Mouse (Mus musculus): ENCODE data around the gene Dtx4.

Dtx4 gene

GRCm38 (mm10) chr19:12487511-12488204, 13.6 kb downstream of the Dtx4 start:
- no peak for DNase-seq (ENCODE audit: low read depth, low spot score)
- H3K27me3 ChIP-seq (ENCODE audit: control insufficient read depth, insufficient read depth, low read length, poor library complexity, severe bottlenecking): no peaks in the 10 kb centered on the region
- H3K36me3 ChIP-seq (ENCODE audit: control insufficient read depth, insufficient read depth, low read length, poor library complexity, severe bottlenecking): no peaks in the 10 kb centered on the region

- DNase-seq (ENCODE audit: low read depth, low spot score): no peak
- H3K27me3 ChIP-seq (ENCODE audit: control insufficient read depth, insufficient read depth, low read length, poor library complexity, severe bottlenecking): no peaks in the 10 kb centered on the region
- H3K36me3 ChIP-seq (ENCODE audit: control insufficient read depth, insufficient read depth, low read length, poor library complexity, severe bottlenecking): no peaks in the 10 kb centered on the region
Measured at GRCm38 (mm10) chr19:12486875-12487274, 14.4 kb downstream of the Dtx4 start.

- Histone ChIP-seq H3K27me3 (ENCODE audit: control insufficient read depth, insufficient read depth, low read length, poor library complexity, severe bottlenecking) (no peaks in the 10 kb centered on the region), H3K36me3 (ENCODE audit: control insufficient read depth, insufficient read depth, low read length, poor library complexity, severe bottlenecking) (no peaks in the 10 kb centered on the region)
- no peak for DNase-seq (ENCODE audit: low read depth, low spot score)
Measured at GRCm38 (mm10) chr19:12485631-12486030, 15.6 kb downstream of the Dtx4 start.

- Histone ChIP-seq H3K27me3 (ENCODE audit: control insufficient read depth, insufficient read depth, low read length, poor library complexity, severe bottlenecking) (no peaks in the 10 kb centered on the region), H3K36me3 (ENCODE audit: control insufficient read depth, insufficient read depth, low read length, poor library complexity, severe bottlenecking) (no peaks in the 10 kb centered on the region)
- DNase-seq (ENCODE audit: low read depth, low spot score): no peak
Measured at GRCm38 (mm10) chr19:12485223-12485622, 16.0 kb downstream of the Dtx4 start.

GRCm38 (mm10) chr19:12484210-12484609, 17.0 kb downstream of the Dtx4 start:
- no peak for DNase-seq (ENCODE audit: low read depth, low spot score)

GRCm38 (mm10) chr19:12483782-12484181, 17.5 kb downstream of the Dtx4 start:
- H3K27me3 ChIP-seq (ENCODE audit: control insufficient read depth, insufficient read depth, low read length, poor library complexity, severe bottlenecking): no peaks in the 10 kb centered on the region
- H3K36me3 ChIP-seq (ENCODE audit: control insufficient read depth, insufficient read depth, low read length, poor library complexity, severe bottlenecking): no peaks in the 10 kb centered on the region
- no peak for DNase-seq (ENCODE audit: low read depth, low spot score)

More at GRCm38 (mm10) chr19:12484210-12484609, 17.0 kb downstream of the Dtx4 start:
- Histone ChIP-seq H3K27me3 (ENCODE audit: control insufficient read depth, insufficient read depth, low read length, poor library complexity, severe bottlenecking) (no peaks in the 10 kb centered on the region), H3K36me3 (ENCODE audit: control insufficient read depth, insufficient read depth, low read length, poor library complexity, severe bottlenecking) (no peaks in the 10 kb centered on the region)

- Histone ChIP-seq H3K36me3 (ENCODE audit: control insufficient read depth, insufficient read depth, low read length, poor library complexity, severe bottlenecking) (no peaks in the 10 kb centered on the region), H3K27me3 (ENCODE audit: control insufficient read depth, insufficient read depth, low read length, poor library complexity, severe bottlenecking) (no peaks in the 10 kb centered on the region)
- DNase-seq (ENCODE audit: low read depth, low spot score): no peak
Measured at GRCm38 (mm10) chr19:12478369-12478768, 22.9 kb downstream of the Dtx4 start.

- peak; percentile 48 for DNase-seq (ENCODE audit: low read depth, low spot score)
- Histone ChIP-seq H3K27me3 (ENCODE audit: control insufficient read depth, insufficient read depth, low read length, poor library complexity, severe bottlenecking) (no peaks in the 10 kb centered on the region), H3K36me3 (ENCODE audit: control insufficient read depth, insufficient read depth, low read length, poor library complexity, severe bottlenecking) (no peaks in the 10 kb centered on the region)
Measured at GRCm38 (mm10) chr19:12476721-12477270, 24.5 kb downstream of the Dtx4 start.

GRCm38 (mm10) chr19:12475380-12476250, 25.6 kb downstream of the Dtx4 start:
- Histone ChIP-seq H3K27me3 (ENCODE audit: control insufficient read depth, insufficient read depth, low read length, poor library complexity, severe bottlenecking) (no peaks in the 10 kb centered on the region), H3K36me3 (ENCODE audit: control insufficient read depth, insufficient read depth, low read length, poor library complexity, severe bottlenecking) (no peaks in the 10 kb centered on the region)
- peak; percentile 59 for DNase-seq (ENCODE audit: low read depth, low spot score)

GRCm38 (mm10) chr19:12473951-12474350, 27.3 kb downstream of the Dtx4 start:
- no peak for DNase-seq (ENCODE audit: low read depth, low spot score)
- H3K27me3 ChIP-seq (ENCODE audit: control insufficient read depth, insufficient read depth, low read length, poor library complexity, severe bottlenecking): no peaks in the 10 kb centered on the region
- H3K36me3 ChIP-seq (ENCODE audit: control insufficient read depth, insufficient read depth, low read length, poor library complexity, severe bottlenecking): no peaks in the 10 kb centered on the region

- no peak for DNase-seq (ENCODE audit: low read depth, low spot score)
- H3K27me3 ChIP-seq (ENCODE audit: control insufficient read depth, insufficient read depth, low read length, poor library complexity, severe bottlenecking): no peaks in the 10 kb centered on the region
- no peaks in the 10 kb centered on the region for H3K36me3 ChIP-seq (ENCODE audit: control insufficient read depth, insufficient read depth, low read length, poor library complexity, severe bottlenecking)
Measured at GRCm38 (mm10) chr19:12473201-12473641, 28.0 kb downstream of the Dtx4 start.

GRCm38 (mm10) chr19:12472381-12472976, 28.8 kb downstream of the Dtx4 start:
- no peak for DNase-seq (ENCODE audit: low read depth, low spot score)
- no peaks in the 10 kb centered on the region for H3K36me3 ChIP-seq (ENCODE audit: control insufficient read depth, insufficient read depth, low read length, poor library complexity, severe bottlenecking)
- no peaks in the 10 kb centered on the region for H3K27me3 ChIP-seq (ENCODE audit: control insufficient read depth, insufficient read depth, low read length, poor library complexity, severe bottlenecking)

- Histone ChIP-seq H3K27me3 (ENCODE audit: control insufficient read depth, insufficient read depth, low read length, poor library complexity, severe bottlenecking) (no peaks in the 10 kb centered on the region), H3K36me3 (ENCODE audit: control insufficient read depth, insufficient read depth, low read length, poor library complexity, severe bottlenecking) (no peaks in the 10 kb centered on the region)
- peak; percentile 62 for DNase-seq (ENCODE audit: low read depth, low spot score)
Measured at GRCm38 (mm10) chr19:12471866-12472265, 29.4 kb downstream of the Dtx4 start.

GRCm38 (mm10) chr19:12467436-12467835, 33.8 kb downstream of the Dtx4 start:
- H3K27me3 ChIP-seq (ENCODE audit: control insufficient read depth, insufficient read depth, low read length, poor library complexity, severe bottlenecking): no peaks in the 10 kb centered on the region
- DNase-seq (ENCODE audit: low read depth, low spot score): peak; percentile 64
- no peaks in the 10 kb centered on the region for H3K36me3 ChIP-seq (ENCODE audit: control insufficient read depth, insufficient read depth, low read length, poor library complexity, severe bottlenecking)

GRCm38 (mm10) chr19:12466204-12466603, 35.0 kb downstream of the Dtx4 start:
- no peaks in the 10 kb centered on the region for H3K36me3 ChIP-seq (ENCODE audit: control insufficient read depth, insufficient read depth, low read length, poor library complexity, severe bottlenecking)
- H3K27me3 ChIP-seq (ENCODE audit: control insufficient read depth, insufficient read depth, low read length, poor library complexity, severe bottlenecking): no peaks in the 10 kb centered on the region
- DNase-seq (ENCODE audit: low read depth, low spot score): peak; percentile 84

Data from splenic B cell, adult 2 months (primary cell).